Mouse (Mus musculus) ovary, postnatal 10 days (tissue): ENCODE measurements at regions not wholly inside any gene's neighbourhood (a gene's known extent, or its start where the extent isn't known, plus 50 kb on each side); places are given as distances from the start of the nearest gene placed in this dataset.

Source experiments
- DNase-seq: peaks from one replicate; pipeline ENCODE4 v3.0.0; 2022; ENCODE audit warnings: low spot score

GRCm38 (mm10) chr8:26847009-26847408, 130.1 kb upstream of the Zfp703 start:
- no peak for DNase-seq

- DNase-seq: no peak
These were observed 128.9 kb upstream of the Zfp703 start for GRCm38 (mm10) chr8:26848098-26848772.

- no peak for DNase-seq
These were observed 128.0 kb upstream of the Zfp703 start for GRCm38 (mm10) chr8:26848955-26849684.

GRCm38 (mm10) chr8:26851871-26852800, 125.0 kb upstream of the Zfp703 start:
- no peak for DNase-seq

GRCm38 (mm10) chr8:26852921-26853320, 124.2 kb upstream of the Zfp703 start:
- DNase-seq: no peak

GRCm38 (mm10) chr8:26854557-26855238, 122.4 kb upstream of the Zfp703 start:
- DNase-seq: no peak

GRCm38 (mm10) chr8:26855256-26855655, 121.9 kb upstream of the Zfp703 start:
- DNase-seq: no peak

GRCm38 (mm10) chr8:26864571-26864970, 112.6 kb upstream of the Zfp703 start:
- DNase-seq: no peak

GRCm38 (mm10) chr8:26864971-26865370, 112.2 kb upstream of the Zfp703 start:
- no peak for DNase-seq

GRCm38 (mm10) chr8:26868101-26868848, 108.8 kb upstream of the Zfp703 start:
- no peak for DNase-seq

GRCm38 (mm10) chr8:26868849-26869110, 108.3 kb upstream of the Zfp703 start:
- DNase-seq: no peak

- no peak for DNase-seq
These were observed 105.3 kb upstream of the Zfp703 start for GRCm38 (mm10) chr8:26871838-26872237.

- no peak for DNase-seq
These were observed 104.7 kb upstream of the Zfp703 start for GRCm38 (mm10) chr8:26872382-26872781.

GRCm38 (mm10) chr8:26872815-26873214, 104.3 kb upstream of the Zfp703 start:
- no peak for DNase-seq

- no peak for DNase-seq
These were observed 96.9 kb upstream of the Zfp703 start for GRCm38 (mm10) chr8:26880177-26880576.

- DNase-seq: no peak
These were observed 95.6 kb upstream of the Zfp703 start for GRCm38 (mm10) chr8:26881268-26882120.

GRCm38 (mm10) chr8:26882616-26883015, 94.5 kb upstream of the Zfp703 start:
- DNase-seq: no peak

- no peak for DNase-seq
These were observed 93.8 kb upstream of the Zfp703 start for GRCm38 (mm10) chr8:26883285-26883684.

GRCm38 (mm10) chr8:26883770-26884169, 93.4 kb upstream of the Zfp703 start:
- DNase-seq: no peak

- DNase-seq: no peak
These were observed 92.8 kb upstream of the Zfp703 start for GRCm38 (mm10) chr8:26884350-26884749.

GRCm38 (mm10) chr8:26885365-26885764, 91.8 kb upstream of the Zfp703 start:
- DNase-seq: no peak
